Mouse (Mus musculus): Measurements from ENCODE around the gene Nol6.

GRCm38 (mm10) chr4:41081733-41082132 is 42.5 kb downstream of the Nol6 start:
- 0 out of 2 replicates have a peak, but pooled peaks have one; percentile 10 for TF ChIP-seq GATA1 (IDR thresholded peaks at IDR 0.05; ENCODE audit: low read length)
- no peak for TF ChIP-seq TAL1 (IDR thresholded peaks at IDR 0.05; ENCODE audit: low read length)
